Mouse (Mus musculus) stomach, postnatal 0 days (tissue): ENCODE measurements at regions not wholly inside any gene's neighbourhood (a gene's known extent, or its start where the extent isn't known, plus 50 kb on each side); places are given as distances from the start of the nearest gene placed in this dataset.

ENCODE experiments used
- CTCF ChIP-seq: IDR thresholded peaks from 2 replicates; pipeline ENCODE4 v1.5.1; 2016; ENCODE audit warnings: antibody characterized with exemption, low read depth, mild to moderate bottlenecking, moderate library complexity
- EP300 ChIP-seq: optimal IDR thresholded peaks from 2 replicates; pipeline ENCODE3; 2016; ENCODE audit warnings: antibody characterized with exemption

DNA sequence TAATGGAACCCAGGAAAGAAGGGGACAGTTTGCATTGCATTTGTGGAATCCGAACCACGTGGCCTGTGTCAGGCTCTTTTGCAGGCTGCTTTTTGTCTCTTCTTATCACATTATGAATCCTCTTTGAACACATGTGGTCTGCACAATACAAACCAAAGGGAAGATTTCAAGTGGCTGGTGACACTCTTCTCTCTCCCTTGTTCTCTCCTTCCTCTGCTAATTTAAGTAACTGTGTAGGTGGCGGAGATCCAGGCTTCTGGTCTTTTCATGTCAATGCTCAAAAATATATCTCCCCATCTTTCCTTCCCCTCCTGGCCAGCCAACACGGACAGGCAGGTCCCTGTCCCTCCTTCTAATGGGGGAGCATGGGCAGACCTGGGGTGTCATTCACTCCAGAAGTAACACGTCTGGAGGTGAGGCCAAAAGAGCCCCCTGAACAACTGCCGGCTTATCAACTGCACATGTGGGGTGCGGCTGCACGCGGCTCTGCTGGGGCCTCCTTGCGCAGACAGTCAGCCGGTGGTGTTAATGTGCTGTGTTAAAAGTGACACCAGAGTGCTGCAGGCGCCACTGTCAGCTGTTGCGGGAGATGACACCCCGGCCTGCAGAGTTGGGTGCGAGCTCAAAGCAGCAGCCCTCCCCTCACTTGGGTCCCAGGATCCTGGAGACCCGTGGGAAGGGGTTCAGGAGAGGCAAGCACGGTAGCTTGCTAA is 130.3 kb upstream of the Gli2 start:
- TF ChIP-seq EP300 (no peak), CTCF (no peak)
